Mouse (Mus musculus) testis, postnatal 10 days (tissue): ENCODE data around the gene Zmiz2.
"Not testable (repeated sequence)": the region's sequence is repeated elsewhere in the genome, so short reads cannot be mapped to it uniquely, and the experiment has no call there.

Experiments
- DNase-seq: peaks from one replicate; pipeline ENCODE4 v3.0.0; 2021; ENCODE audit warnings: low spot score

Gene Zmiz2

GRCm38 (mm10) chr11:6398141-6398540, 9.3 kb downstream of the Zmiz2 start:
- no peak for DNase-seq

GRCm38 (mm10) chr11:6402515-6403510, 13.9 kb downstream of the Zmiz2 start:
- DNase-seq = peak; percentile 83

- DNase-seq = no peak
Observed at GRCm38 (mm10) chr11:6403830-6404405, 15.0 kb downstream of the Zmiz2 start.

- no peak for DNase-seq
Observed at GRCm38 (mm10) chr11:6404699-6405566, 16.1 kb downstream of the Zmiz2 start.

- DNase-seq = no peak
Observed at GRCm38 (mm10) chr11:6405591-6406081, 16.8 kb downstream of the Zmiz2 start.

GRCm38 (mm10) chr11:6406251-6407161, 17.6 kb downstream of the Zmiz2 start:
- DNase-seq = no peak

GRCm38 (mm10) chr11:6407162-6407621, 18.3 kb downstream of the Zmiz2 start:
- DNase-seq = no peak

GRCm38 (mm10) chr11:6410050-6410602, 21.3 kb downstream of the Zmiz2 start:
- no peak for DNase-seq

- DNase-seq = not testable (repeated sequence)
Observed at GRCm38 (mm10) chr11:6410755-6411154, 21.9 kb downstream of the Zmiz2 start.

GRCm38 (mm10) chr11:6411684-6412083, 22.8 kb downstream of the Zmiz2 start:
- DNase-seq = peak; percentile 94

GRCm38 (mm10) chr11:6413264-6413663, 24.4 kb downstream of the Zmiz2 start:
- no peak for DNase-seq

- no peak for DNase-seq
Observed at GRCm38 (mm10) chr11:6414751-6415550, 26.1 kb downstream of the Zmiz2 start, which contains the start of gene Ppia. Gene Ppia, plus strand, starts transcription at chr11:6415443.

GRCm38 (mm10) chr11:6415551-6416404, 26.9 kb downstream of the Zmiz2 start:
- DNase-seq = peak; percentile 100

GRCm38 (mm10) chr11:6416405-6417034, 27.6 kb downstream of the Zmiz2 start:
- peak; percentile 82 for DNase-seq

- DNase-seq = no peak
Observed at GRCm38 (mm10) chr11:6417069-6417468, 28.2 kb downstream of the Zmiz2 start.

GRCm38 (mm10) chr11:6417490-6417889, 28.6 kb downstream of the Zmiz2 start:
- no peak for DNase-seq

GRCm38 (mm10) chr11:6418751-6419150, 29.9 kb downstream of the Zmiz2 start:
- DNase-seq = no peak

GRCm38 (mm10) chr11:6419156-6419555, 30.3 kb downstream of the Zmiz2 start:
- not testable (repeated sequence) for DNase-seq
